Mouse (Mus musculus) stomach, postnatal 0 days (tissue): ENCODE results near the gene Ascl5.

ENCODE experiments used
- CTCF ChIP-seq: IDR thresholded peaks from 2 replicates; pipeline ENCODE4 v1.5.1; 2016; ENCODE audit warnings: antibody characterized with exemption, low read depth, mild to moderate bottlenecking, moderate library complexity
- EP300 ChIP-seq: optimal IDR thresholded peaks from 2 replicates; pipeline ENCODE3; 2016; ENCODE audit warnings: antibody characterized with exemption

GRCm38 (mm10) chr1:136031697-136032096 lies 18.9 kb upstream of the Ascl5 start:
- TF ChIP-seq EP300 (no peak), CTCF (no peak)
